Mouse (Mus musculus) gastrocnemius, postnatal 10 days (tissue): ENCODE data around the gene Ccdc18. TPM values are rescaled to one million over a fixed set of nuclear protein-coding genes. Genes with fewer than 3 reads are reported as not detected.
"Not testable (repeated sequence)": the region's sequence is repeated elsewhere in the genome, so short reads cannot be mapped to it uniquely, and the experiment has no call there.

ENCODE experiments used
- DNase-seq: peaks from one replicate; pipeline ENCODE4 v3.0.0; 2021; ENCODE audit warnings: mixed read lengths
- long read RNA-seq, 2 experiments: library from polyadenylated mRNA; stranded (forward); transcript quantifications; one replicate each; pipeline ENCODE4 v2.0.0; 2021
- total RNA-seq, 2 experiments: library from RNA; stranded (reverse); gene quantifications; 2 replicates each; pipeline ENCODE4 v1.2.3; 2021

Gene Ccdc18
- 1 to 10 TPM in 1 of 2 experiments, under 1 TPM in 1; 0.92 to 1.4 TPM for total RNA-seq
- long read RNA-seq, experiment 1, full-length matches to known transcripts, result 2 of 3 reads
- long read RNA-seq, experiment 1, partial matches to known transcripts, result 0 of 3 reads
- long read RNA-seq, experiment 1, other reads (novel, unspliced or antisense), result 1 of 3 reads
- long read RNA-seq, experiment 2, partial matches to known transcripts, result 1 of 2 reads
- long read RNA-seq, experiment 2, other reads (novel, unspliced or antisense), result 1 of 2 reads

GRCm38 (mm10) chr5:108132441-108133243 lies at the start of gene Ccdc18, which contains the start of gene Tmed5:
Gene Ccdc18 (plus strand): TSS chr5:108132875.
Gene Tmed5 (minus strand): TSS chr5:108132620.
- DNase-seq, result peak; percentile 98

DNA sequence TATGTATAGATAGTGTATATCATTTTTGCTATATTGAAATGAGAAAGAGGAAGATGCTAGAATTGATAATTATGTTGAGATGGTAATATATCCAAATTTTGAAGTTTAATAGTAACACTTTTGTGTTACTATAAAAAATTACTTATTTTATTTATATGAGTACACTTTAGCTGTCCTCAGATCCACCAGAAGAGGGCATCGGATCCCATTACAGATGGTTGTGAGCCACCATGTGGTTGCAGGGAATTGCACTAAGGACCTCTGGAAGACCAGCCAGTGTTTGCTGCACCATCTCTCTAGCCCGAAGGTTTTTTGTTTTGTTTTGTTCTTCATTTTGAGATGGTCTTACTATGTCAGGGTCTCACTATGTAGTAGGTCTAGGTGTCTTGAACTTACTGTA lies 47.2 kb upstream of the Ccdc18 start:
- DNase-seq, result no peak

- not testable (repeated sequence) for DNase-seq
Observed at GRCm38 (mm10) chr5:108092731-108093130, 39.9 kb upstream of the Ccdc18 start.

DNA sequence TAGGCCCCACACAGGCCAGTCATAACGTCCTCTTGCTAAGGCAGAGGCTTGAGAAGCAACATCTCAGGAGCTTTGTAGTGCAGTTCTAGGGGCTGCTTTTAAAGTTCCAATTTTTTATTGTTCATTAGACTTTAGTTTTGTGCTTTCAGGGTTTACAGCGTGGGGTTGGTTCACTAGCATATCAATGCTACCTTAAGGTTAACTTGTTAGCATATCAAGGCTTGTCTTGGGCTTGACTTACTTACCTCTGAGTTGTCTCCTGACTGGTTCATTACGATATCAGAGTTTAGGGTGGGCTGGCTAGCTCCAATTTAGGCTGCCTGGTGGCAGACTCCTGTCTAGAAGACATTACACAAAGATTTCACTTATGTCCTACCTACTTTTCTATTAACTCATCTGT lies 35.0 kb upstream of the Ccdc18 start:
- DNase-seq, result no peak

GRCm38 (mm10) chr5:108100196-108100595 lies 32.5 kb upstream of the Ccdc18 start:
- no peak for DNase-seq

- no peak for DNase-seq
Observed at GRCm38 (mm10) chr5:108104306-108104705, 28.4 kb upstream of the Ccdc18 start.

DNA sequence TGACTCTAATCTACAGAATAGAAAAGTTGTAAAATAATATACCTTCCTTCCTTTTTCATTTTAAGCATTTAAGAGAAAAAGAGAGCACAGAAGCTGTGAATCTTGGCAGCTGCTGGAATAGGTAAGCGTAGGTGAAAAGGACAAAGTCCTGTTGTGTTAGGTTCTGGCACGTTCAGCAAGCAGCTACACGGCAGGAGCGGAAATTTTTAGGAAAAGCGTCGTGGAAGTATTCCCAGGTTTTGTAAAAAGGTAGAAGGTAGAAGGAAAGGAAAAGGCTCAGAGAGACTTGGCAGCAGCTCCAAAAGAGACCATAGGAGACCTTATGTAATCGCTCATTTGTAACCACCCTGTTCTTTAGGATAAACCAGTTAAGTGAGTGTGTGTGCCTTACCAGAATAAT lies 23.3 kb upstream of the Ccdc18 start:
- DNase-seq, result no peak

GRCm38 (mm10) chr5:108117693-108118092 lies 15.0 kb upstream of the Ccdc18 start:
- DNase-seq, result no peak

DNA sequence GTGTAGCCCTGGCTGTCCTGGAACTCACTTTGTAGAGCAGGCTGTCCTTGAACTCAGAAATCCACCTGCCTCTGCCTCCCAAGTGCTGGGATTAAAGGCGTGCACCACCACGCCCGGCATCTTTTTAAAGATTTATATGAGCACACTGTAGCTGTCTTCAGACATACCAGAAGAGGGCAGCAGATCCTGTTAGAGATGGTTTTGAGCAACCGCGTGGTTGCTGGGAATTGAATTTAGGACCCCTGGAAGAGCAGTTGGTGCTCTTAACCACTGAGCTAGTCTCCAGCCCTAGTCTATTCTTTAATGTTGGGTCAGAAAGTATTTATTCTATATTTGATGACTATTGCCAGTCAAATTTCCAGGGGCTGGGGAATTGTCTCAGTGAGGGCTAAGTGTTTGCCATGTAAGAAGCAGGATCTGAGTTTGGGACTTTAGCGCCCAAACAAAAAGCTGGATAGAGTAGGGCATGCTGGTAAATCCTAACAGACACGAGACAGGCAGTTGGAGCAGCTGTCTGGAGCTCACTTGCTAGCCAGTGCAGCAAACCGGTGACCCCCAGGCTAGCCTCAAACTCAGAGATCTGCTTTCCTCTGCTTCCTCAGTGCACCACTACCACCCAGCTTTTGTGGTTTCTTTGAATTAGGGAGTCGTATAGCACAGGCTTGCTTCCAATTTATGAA lies 12.3 kb upstream of the Ccdc18 start:
- DNase-seq, result no peak

GRCm38 (mm10) chr5:108131849-108132440 lies 730 bp upstream of the Ccdc18 start:
- no peak for DNase-seq

DNA sequence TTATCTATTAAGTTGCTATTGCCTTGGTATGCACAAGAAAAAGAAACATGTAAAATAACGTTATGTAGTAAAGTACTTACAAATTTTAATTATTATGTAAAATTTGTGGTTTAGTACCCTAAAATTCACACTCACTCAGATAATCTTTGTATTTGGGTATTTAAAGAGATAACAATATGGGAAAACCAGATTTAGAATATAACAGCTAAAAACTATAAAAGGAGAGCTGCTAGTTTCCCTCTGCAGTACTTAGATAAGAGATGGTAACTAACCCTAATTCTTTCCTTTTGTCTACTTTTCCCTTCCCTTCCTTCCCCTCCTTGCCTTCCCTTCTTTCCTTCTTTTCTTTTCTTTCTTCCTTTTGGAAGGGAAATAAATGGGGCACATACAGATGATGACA lies 19.9 kb downstream of the Ccdc18 start:
- DNase-seq, result no peak

GRCm38 (mm10) chr5:108160796-108161195 lies 28.1 kb downstream of the Ccdc18 start:
- DNase-seq, result no peak

GRCm38 (mm10) chr5:108163695-108164094 lies 31.0 kb downstream of the Ccdc18 start:
- peak; percentile 16 for DNase-seq

GRCm38 (mm10) chr5:108184050-108184449 lies 51.4 kb downstream of the Ccdc18 start:
- no peak for DNase-seq

GRCm38 (mm10) chr5:108188967-108189366 lies 56.3 kb downstream of the Ccdc18 start:
- DNase-seq, result no peak

DNA sequence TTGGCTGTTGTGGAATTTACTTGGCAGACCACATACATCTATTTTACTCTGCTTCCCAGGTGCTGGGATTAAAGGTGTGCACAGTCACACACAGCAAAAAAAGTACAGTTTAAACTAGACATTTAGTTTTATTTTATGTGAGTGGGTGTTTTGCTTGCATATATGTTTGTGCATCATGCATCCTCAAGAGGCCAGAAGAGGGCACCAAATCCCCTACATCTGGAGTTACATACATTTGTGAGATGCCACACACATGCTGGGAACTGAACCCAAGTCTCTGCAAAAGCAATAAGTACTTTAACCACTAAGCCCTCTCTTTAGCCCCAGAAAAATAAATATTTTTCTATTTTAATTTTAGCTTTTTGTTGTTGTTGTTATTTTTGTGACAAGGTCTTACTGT lies 73.3 kb downstream of the Ccdc18 start:
- DNase-seq, result no peak

DNA sequence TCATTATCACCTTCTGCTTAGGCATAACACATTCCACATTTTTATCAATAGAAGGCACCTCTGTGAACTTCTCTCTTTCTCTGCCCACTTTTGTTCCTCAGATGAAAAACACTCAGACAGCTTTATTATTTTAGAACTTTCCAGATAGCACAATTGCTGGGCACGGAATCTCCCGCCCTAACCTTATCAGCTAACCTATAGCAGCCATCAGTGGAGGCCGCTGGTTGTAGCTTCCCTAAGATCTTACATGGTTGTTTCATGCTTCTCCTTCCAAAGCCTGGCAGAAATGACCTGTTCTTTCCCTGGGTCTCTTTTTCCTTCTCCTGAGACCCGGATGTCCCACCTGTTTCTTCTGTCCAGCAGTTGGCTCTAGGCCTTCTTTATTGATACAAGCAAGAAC lies 78.8 kb downstream of the Ccdc18 start:
- no peak for DNase-seq

GRCm38 (mm10) chr5:108214928-108215327 lies 82.3 kb downstream of the Ccdc18 start:
- DNase-seq, result no peak

DNA sequence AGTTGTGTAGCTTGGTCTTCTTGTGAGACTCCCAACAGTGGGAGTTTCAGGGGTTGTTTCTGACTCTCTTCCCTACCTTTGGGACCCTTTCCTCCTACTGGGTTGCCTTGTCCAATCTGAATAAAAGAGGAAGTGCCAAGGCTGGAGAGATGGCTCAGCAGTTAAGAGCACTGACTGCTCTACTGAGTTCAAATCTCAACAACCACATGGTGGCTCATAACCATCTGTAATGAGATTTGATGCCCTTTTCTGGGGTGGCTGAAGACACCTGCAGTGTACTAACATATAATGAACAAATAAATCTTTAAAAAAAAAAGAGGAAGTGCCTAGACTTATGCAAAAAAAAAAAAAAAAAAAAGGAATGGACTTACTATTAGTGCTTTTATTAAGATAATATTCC lies 91.4 kb downstream of the Ccdc18 start:
- no peak for DNase-seq

- no peak for DNase-seq
Observed at GRCm38 (mm10) chr5:108226159-108226558, 93.5 kb downstream of the Ccdc18 start.

GRCm38 (mm10) chr5:108246314-108246765 lies 113.7 kb downstream of the Ccdc18 start:
- DNase-seq, result no peak

- DNase-seq, result no peak
Observed at GRCm38 (mm10) chr5:108250033-108250432, 117.4 kb downstream of the Ccdc18 start.

GRCm38 (mm10) chr5:108255259-108255658 lies 122.6 kb downstream of the Ccdc18 start:
- DNase-seq, result no peak
